Mouse (Mus musculus) hindbrain, postnatal 0 days (tissue): Measurements from ENCODE around the gene Gm11541. TPM values are rescaled to one million over a fixed set of nuclear protein-coding genes. Genes with fewer than 3 reads are reported as not detected.

Experiments used
- ATAC-seq: fragments of 200-750 bp; cut with Nextera tagmentation; 2 replicates; pipeline ENCODE4 v1.8.0; 2017; ENCODE audit warnings: mild to moderate bottlenecking, moderate TSS enrichment, moderate library complexity
- DNase-seq: peaks from one replicate; pipeline ENCODE4 v3.0.0-alpha.2; 2015; ENCODE audit warnings: low spot score
- H3K27ac ChIP-seq: fragments of 300-500 bp; sonication (generic); 2 replicates; pipeline ENCODE4 v1.5.1; 2014; ENCODE audit warnings: mild to moderate bottlenecking
- H3K27me3 ChIP-seq: fragments of 300-500 bp; sonication (generic); 2 replicates; pipeline ENCODE4 v1.6.1; 2014; ENCODE audit warnings: low read length, mixed read lengths; ENCODE audit not compliant: insufficient read depth
- H3K36me3 ChIP-seq: fragments of 300-500 bp; sonication (generic); 2 replicates; pipeline ENCODE4 v1.6.1; 2014; ENCODE audit warnings: low read length, mixed read lengths; ENCODE audit not compliant: insufficient read depth
- H3K4me1 ChIP-seq: fragments of 300-500 bp; sonication (generic); 2 replicates; pipeline ENCODE4 v1.6.1; 2014; ENCODE audit warnings: antibody characterized with exemption, low read length, mixed read lengths; ENCODE audit not compliant: insufficient read depth
- H3K4me2 ChIP-seq: fragments of 300-500 bp; sonication (generic); 2 replicates; pipeline ENCODE4 v1.6.1; 2014; ENCODE audit warnings: low read depth, mild to moderate bottlenecking, low read length, moderate library complexity, mixed read lengths
- H3K4me3 ChIP-seq: fragments of 300-500 bp; sonication (generic); 2 replicates; pipeline ENCODE4 v1.5.1; 2014; ENCODE audit warnings: low read length
- H3K9ac ChIP-seq: fragments of 300-500 bp; sonication (generic); replicated peaks from 2 replicates; pipeline ENCODE4 v1.6.1; 2014; ENCODE audit warnings: mild to moderate bottlenecking, low read length, moderate library complexity, mixed read lengths
- H3K9me3 ChIP-seq: fragments of 300-500 bp; sonication (generic); 2 replicates; pipeline ENCODE4 v1.6.1; 2016; ENCODE audit warnings: low read length, mixed read lengths
- CTCF ChIP-seq: IDR thresholded peaks from 2 replicates; pipeline ENCODE4 v1.5.1; 2016; ENCODE audit warnings: antibody characterized with exemption, control low read depth, low read depth
- WGBS: fragments of 180-500 bp; shearing (Covaris S2); extraction: QIAGEN DNeasy Blood & Tissue Kit; methylation state at CpG from one replicate; pipeline ENCODE4 v1.1.7; 2014; 5-methylcytosine and 5-hydroxymethylcytosine counted together
- polyA plus RNA-seq: library from polyadenylated mRNA; unstranded; fragments of >200 nt; fragmentation: Nextera tagmentation; extraction: Ambion mirVana; gene quantifications from 2 replicates; pipeline ENCODE4 v1.2.1, GENCODE M21; 2015
- total RNA-seq: library from RNA; depleted of rRNA; stranded (reverse); fragments of >200 nt; gene quantifications from 2 replicates; pipeline ENCODE4 v1.2.3, GENCODE M21; 2014

Gm11541 gene
- total and polyA plus RNA-seq, 2 experiments from 2014 or later: 0.39 to 0.63 TPM

DNA sequence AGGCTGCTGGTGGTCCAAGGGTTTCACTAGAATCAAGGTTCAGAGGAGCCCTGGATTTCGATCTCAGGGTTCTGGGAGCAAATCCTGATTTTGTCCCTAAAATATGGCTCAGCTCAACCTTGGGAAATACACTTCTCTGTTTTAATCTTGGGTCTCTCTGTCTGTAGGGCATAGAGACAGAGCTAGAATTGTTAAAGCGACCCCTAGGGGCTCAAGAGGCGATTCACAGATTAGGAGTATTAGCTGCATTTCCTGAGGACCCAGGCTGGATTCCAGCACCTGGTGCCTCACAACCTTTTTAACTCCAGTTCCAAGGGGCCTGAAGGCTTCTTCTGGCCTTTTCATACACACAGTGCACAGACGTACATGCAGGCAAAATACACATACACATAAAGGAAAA, 25.3 kb upstream of the Gm11541 start:
- no peaks in the 10 kb centered on the region for H3K27me3 ChIP-seq
- ATAC-seq (no peak), DNase-seq (peak; percentile 27)
- TF ChIP-seq CTCF: peak; percentile 30; the same call in 1 of the 2 replicates
- H3K4me3 ChIP-seq: no peak overlapping the region
- WGBS: 32% methylated on average over 4 of the region's 4 CpGs
- H3K4me2 ChIP-seq: no peak overlapping the region
- H3K27ac ChIP-seq: no peak overlapping the region
- H3K36me3 ChIP-seq: no peaks in the 10 kb centered on the region
- no peaks in the 10 kb centered on the region for H3K4me1 ChIP-seq
- no peak overlapping the region for H3K9ac ChIP-seq
- H3K9me3 ChIP-seq: no peaks in the 10 kb centered on the region

DNA sequence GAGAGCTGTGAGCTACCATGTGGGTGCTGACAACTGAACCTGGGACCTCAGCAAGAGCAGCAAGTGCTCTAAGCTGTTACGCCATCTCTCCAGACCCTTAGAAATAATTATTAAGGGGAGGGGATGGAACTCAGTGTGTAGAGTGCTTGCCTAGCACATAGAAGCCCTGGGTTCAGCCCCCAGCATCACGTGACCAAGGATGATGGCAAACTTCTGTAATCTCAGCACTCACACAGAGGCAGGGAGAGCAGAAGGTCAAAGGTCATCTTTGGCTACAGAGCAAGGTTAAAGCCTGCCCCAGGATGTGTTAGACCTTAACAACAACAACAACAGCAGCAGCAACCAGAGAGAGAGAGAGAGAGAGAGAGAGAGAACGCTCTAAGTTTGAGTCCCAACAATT, 24.2 kb upstream of the Gm11541 start:
- H3K4me3 ChIP-seq: no peak overlapping the region

GRCm38 (mm10) chr11:94727306-94727705, 23.0 kb upstream of the Gm11541 start:
- Histone ChIP-seq H3K4me1 (no peaks in the 10 kb centered on the region), H3K27ac (no peak overlapping the region), H3K9me3 (no peaks in the 10 kb centered on the region), H3K4me2 (no peak overlapping the region), H3K27me3 (no peaks in the 10 kb centered on the region), H3K4me3 (no peak overlapping the region), H3K9ac (no peak overlapping the region), H3K36me3 (no peaks in the 10 kb centered on the region)
- DNase-seq (no peak), ATAC-seq (no peak)
- 72% methylated on average over 3 of the region's 3 CpGs for WGBS
- no peak for TF ChIP-seq CTCF

More for the DNA sequence above, 24.2 kb upstream of the Gm11541 start:
- Histone ChIP-seq H3K4me1 (no peaks in the 10 kb centered on the region), H3K27ac (no peak overlapping the region), H3K9ac (no peak overlapping the region), H3K9me3 (no peaks in the 10 kb centered on the region), H3K27me3 (no peaks in the 10 kb centered on the region), H3K36me3 (no peaks in the 10 kb centered on the region), H3K4me2 (no peak overlapping the region)
- DNase-seq (no peak), ATAC-seq (no peak)
- WGBS: 86% methylated on average over 3 of the region's 3 CpGs
- no peak for TF ChIP-seq CTCF

DNA sequence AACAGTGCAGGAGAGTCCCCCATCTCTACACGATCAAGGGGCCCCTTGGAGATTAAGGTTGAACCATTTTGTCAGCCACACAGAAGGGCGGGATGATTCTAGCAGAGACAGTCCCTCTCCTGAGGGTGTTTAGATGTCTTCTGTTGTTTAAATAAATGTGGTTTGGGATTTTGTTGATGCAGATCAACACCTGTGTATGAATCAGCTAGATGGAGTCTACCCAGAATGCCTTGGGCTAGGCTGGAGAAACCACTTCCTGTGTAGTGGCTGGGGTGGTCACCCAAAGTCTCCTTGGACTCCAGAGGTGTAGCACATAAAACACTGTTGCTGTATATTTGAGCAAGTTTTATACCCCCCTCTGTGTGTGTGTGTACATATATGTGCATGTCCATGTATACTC, 14.9 kb upstream of the Gm11541 start:
- no peak overlapping the region for H3K4me2 ChIP-seq
- no peaks in the 10 kb centered on the region for H3K36me3 ChIP-seq
- H3K27me3 ChIP-seq: no peaks in the 10 kb centered on the region
- H3K27ac ChIP-seq: no peak overlapping the region
- WGBS: 76% methylated on average over 2 of the region's 2 CpGs
- no peaks in the 10 kb centered on the region for H3K9me3 ChIP-seq
- H3K4me1 ChIP-seq: no peaks in the 10 kb centered on the region
- TF ChIP-seq CTCF: no peak
- no peak overlapping the region for H3K4me3 ChIP-seq
- ATAC-seq (no peak), DNase-seq (no peak)
- H3K9ac ChIP-seq: no peak overlapping the region

GRCm38 (mm10) chr11:94718113-94718909, 14.0 kb upstream of the Gm11541 start:
- Histone ChIP-seq H3K4me2 (no peak overlapping the region), H3K9me3 (no peaks in the 10 kb centered on the region), H3K36me3 (no peaks in the 10 kb centered on the region), H3K4me1 (no peaks in the 10 kb centered on the region), H3K27me3 (no peaks in the 10 kb centered on the region), H3K27ac (no peak overlapping the region), H3K4me3 (no peak overlapping the region), H3K9ac (no peak overlapping the region)
- DNase-seq (no peak), ATAC-seq (no peak)
- WGBS: 89% methylated on average over 7 of the region's 7 CpGs
- no peak for TF ChIP-seq CTCF

DNA sequence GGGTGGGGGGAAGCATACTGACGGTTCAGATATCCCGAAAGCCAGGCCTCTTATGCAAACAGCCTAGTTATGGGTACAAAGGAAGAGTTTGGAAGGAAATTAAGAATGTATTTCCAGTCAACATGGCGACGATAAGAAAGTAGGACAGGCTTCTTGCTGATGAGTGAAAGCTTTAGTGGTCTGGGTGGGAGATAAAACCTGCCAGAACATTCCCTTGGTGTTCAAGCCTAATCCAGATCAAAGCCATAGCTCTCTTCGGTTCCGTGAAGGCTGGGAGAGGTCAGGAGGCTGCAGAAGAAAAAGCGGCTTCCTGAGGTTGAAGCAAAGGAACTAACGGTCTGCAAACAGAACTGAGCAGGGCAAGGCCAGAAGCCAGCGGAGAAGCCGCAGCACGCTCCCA, 12.9 kb upstream of the Gm11541 start:
- H3K4me2 ChIP-seq: no peak overlapping the region
- TF ChIP-seq CTCF: no peak
- no peaks in the 10 kb centered on the region for H3K4me1 ChIP-seq
- H3K9me3 ChIP-seq: no peaks in the 10 kb centered on the region
- H3K4me3 ChIP-seq: no peak overlapping the region
- ATAC-seq (no peak), DNase-seq (no peak)
- 45% methylated on average over 11 of the region's 11 CpGs for whole genome bisulfite sequencing
- H3K9ac ChIP-seq: no peak overlapping the region
- H3K36me3 ChIP-seq: no peaks in the 10 kb centered on the region
- no peaks in the 10 kb centered on the region for H3K27me3 ChIP-seq
- H3K27ac ChIP-seq: no peak overlapping the region

DNA sequence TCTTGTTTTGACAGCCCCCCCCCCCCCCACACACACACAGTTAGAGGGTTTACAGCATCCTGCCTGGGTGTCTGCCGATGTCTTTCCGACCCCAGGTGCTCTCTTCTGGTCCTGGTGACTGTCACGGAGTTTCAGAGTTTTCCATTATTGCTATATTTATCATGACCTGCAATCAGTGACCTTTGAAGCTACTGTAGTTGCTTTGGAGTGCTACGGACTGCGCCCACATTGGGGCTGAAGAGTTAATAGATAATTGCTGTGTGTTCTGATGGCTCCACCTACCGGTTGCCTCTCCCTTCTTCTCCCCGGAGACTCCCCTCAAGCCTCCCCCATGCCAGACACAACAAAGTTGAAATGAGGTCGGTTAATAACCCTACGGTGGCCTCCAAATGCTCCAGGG, 12.5 kb upstream of the Gm11541 start:
- Histone ChIP-seq H3K9me3 (no peaks in the 10 kb centered on the region), H3K27me3 (no peaks in the 10 kb centered on the region), H3K27ac (no peak overlapping the region), H3K9ac (no peak overlapping the region), H3K36me3 (no peaks in the 10 kb centered on the region), H3K4me1 (no peaks in the 10 kb centered on the region), H3K4me3 (no peak overlapping the region), H3K4me2 (0 out of 2 replicates have a peak overlapping the region, but pooled peaks have one; percentile 18)
- peak; percentile 69 for DNase-seq
- peak; percentile 62 for TF ChIP-seq CTCF
- WGBS: 9% methylated on average over 9 of the region's 9 CpGs
- 0 out of 2 replicates have a peak, but pooled peaks have one; percentile 27 for ATAC-seq
